Mouse (Mus musculus): ENCODE measurements around the gene Tff1. TPM values are rescaled to one million over a fixed set of nuclear protein-coding genes. Genes with fewer than 3 reads are reported as not detected.

Gene Tff1
- total RNA-seq, 2 experiments from 2014 or later = not detected

DNA sequence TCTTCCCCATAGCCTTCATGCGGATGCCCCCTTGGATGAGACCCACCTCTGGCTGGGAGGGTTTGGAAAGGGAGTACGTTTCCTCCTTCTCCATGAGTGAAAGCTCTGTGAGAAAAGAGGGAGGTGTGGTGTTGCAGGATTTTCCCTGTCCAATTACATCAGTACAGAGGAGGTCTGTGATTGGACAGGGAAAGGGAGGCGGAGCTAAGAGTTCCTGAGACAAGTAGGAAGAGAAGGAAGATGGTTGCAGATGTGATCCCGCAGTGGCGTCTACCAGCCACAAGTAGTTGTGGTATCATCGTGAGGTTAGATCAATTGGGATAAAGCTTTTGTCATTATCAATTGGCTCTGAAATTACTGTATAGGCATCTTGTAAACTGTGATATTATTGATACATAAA, 7.2 kb downstream of the Tff1 start:
- no peak for DNase-seq
- intact Hi-C loops (cut with DNase I) = no loop called here

GRCm38 (mm10) chr17:31153785-31154184, 11.3 kb downstream of the Tff1 start:
- DNase-seq = no peak
- intact Hi-C loops (cut with DNase I) = no loop called here

DNA sequence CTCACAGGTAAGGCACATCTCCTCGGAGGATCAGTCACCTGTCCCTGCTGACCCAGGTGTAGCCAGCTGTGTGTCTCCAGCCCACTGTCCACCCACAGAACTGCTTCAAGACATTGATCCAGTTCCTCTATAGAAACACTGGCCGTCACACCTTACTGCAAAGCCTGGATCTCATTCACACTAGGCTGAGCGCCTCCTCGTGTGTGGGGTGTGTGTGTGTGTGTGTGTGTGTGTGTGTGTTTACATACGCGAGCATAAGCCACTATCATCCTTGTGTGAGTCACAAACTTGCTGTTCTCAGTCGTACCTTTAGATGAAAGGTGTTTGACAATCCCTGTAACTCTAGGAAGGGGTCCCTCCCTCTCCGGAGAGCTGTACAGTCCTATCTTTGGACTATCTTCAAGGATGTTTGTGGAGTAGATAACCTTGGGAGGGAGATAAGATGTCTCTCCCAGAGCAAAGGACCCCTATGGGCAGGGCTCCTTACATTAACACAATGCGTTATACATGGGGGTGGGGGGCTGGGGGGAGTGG, 12.0 kb downstream of the Tff1 start:
- no peak for DNase-seq
- intact Hi-C loops (cut with DNase I) = no loop called here

- intact Hi-C loops (cut with DNase I) = no loop called here
- no peak for DNase-seq
These were observed 12.6 kb downstream of the Tff1 start for GRCm38 (mm10) chr17:31152512-31152911.

DNA sequence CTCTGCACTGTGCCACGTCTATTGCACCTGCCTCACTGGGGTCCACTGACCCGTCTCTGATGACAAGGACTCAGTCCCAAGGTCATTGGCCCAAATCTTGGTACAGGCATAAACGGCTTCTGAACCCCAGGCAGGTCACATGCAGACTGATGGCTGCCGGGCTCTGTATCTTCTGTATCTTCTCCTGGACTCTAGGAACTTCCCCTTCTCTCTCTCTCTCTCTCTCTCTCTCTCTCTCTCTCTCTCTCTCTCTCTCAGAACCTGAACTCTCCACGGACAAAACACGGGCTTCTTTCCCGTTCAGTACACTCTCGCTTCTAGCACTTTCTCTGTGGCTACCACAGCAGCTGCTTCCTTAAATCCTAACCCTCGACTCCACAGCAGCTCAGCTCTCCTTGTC, 19.1 kb downstream of the Tff1 start:
- intact Hi-C loops (cut with DNase I) = no loop called here
- DNase-seq = no peak

DNA sequence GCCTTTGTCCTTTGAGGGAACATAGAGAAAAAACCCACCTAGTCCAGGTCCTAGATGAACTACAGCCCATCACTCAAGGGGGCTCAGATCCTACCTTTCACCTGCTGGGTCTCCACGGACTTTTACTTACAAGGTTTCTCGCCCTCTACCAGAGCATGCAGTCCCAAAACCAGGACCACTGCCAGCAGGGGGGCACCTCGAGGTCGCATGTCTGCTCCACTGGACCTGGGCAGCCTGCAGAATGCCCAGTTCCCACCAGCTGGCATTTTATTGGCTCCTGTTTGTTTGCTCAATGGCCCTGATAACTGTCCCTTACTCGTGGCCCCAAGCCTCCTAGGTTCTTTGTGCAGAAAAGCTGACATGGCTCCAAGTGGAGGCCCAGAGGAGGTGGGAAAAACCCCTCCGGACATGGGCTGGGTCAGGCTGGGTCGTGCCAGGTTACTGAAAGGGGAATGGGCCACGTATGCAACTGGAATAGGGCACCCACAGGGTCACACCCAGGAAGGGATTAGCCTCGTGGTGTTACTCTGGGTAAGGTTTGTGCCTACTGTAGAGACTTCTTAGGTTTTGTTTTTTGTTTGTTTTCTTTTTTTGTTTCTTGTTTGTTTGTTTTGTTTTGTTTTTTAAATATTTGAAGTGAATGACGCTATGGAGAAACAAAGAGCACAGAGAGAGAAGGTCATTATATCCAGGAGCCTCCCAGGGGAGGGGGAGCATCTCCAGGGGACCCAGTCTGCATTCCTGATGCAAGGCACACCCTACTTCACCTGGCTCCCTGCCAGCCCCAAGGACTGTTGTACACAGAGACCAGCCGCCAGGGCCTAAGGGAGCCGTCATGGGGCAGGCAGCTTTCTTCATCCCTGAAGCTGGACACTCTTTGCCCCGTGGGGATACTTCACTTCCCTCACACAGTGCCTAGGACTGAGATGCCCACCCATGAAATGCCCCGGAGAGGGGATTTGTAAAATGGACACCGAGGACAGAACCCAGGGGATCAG, 20.7 kb downstream of the Tff1 start, which contains the start of gene Tff2:
Gene Tff2 (minus strand): TSS at position 243 of the 998 bp plus-strand sequence.
- DNase-seq = no peak
- intact Hi-C loops (cut with DNase I) = no loop called here

DNA sequence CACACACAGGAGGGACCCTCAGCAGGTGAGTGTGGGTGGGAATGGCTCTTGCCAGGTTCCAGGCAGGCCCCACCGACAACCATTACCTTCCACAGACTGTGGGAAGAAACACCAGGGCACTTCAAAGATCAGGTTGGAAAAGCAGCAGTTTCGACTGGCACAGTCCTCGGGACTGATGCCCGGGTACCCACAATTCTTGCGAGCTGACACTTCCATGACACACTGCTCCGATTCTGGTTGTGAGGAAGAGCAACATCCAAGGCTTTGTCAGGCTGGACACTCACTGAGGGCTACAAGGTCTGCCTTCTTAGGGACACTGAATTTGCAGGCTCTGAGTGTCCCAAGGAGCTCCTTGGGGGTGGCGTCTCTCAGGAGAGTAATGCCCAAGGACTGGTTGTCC, 23.0 kb downstream of the Tff1 start:
- no peak for DNase-seq
- intact Hi-C loops (cut with DNase I) = no loop called here

DNA sequence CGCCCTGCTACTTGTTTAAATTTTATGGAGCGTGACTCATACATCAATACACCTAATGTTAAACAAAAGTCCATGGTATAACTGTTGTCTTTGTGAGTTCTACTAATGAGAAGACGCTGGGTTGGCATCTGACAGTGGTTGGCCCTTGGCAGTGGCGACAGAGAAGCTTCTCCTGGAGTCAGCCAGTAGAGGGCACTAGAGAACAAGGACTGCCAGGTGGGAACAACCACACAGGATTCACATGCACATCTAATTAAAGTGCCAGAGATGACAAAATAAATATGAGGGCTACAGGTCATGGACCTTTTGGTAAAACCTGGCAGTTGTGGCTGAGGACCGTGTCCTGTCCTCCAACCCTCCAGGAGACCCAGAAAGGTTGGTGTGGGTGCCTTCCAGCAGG, 26.7 kb downstream of the Tff1 start:
- DNase-seq = peak; percentile 64
- intact Hi-C loops (cut with DNase I) = no loop called here

DNA sequence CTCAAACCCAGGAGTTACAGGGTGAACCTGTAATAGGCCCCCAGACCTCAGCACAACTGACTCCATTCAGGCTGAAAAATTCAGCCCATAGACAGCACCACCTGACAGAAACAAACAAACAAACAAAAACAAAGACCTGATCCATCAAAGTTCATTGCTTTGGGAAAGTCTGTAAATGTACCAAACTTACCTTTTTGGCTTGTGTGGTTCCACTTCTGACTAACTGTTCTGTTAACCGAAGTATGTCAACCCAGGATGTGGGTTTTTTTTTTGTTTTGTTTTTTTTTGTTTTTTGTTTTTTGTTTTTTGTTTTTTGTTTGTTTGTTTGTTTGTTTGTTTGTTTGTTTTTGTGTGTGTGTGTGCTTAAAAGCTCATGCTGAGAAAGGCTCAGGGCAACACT, 28.3 kb downstream of the Tff1 start:
- intact Hi-C loops (cut with DNase I) = no loop called here

GRCm38 (mm10) chr17:31136291-31136690, 28.8 kb downstream of the Tff1 start:
- DNase-seq = no peak
- intact Hi-C loops (cut with DNase I) = no loop called here

More for the DNA sequence above, 28.3 kb downstream of the Tff1 start:
- DNase-seq = no peak

DNA sequence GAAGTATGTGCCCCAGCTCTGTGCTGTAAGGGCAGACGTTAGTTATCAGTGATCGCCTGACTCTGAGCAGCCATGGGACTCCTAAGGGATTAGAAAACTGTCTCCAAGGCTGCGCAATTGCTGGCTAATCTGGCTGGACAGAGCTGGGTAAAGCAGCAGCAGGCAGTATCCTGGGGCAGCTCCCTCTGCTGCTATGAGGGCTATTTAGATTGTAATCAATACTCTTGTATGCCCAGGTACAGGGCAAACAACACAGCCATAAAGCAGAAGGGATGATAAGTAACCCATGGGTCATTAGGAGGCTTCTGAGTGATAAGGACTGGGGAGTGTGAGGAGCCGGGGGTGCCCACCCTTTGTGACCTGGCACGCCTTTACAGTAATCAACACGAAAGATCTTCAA, 30.2 kb downstream of the Tff1 start:
- intact Hi-C loops (cut with DNase I) = no loop called here

GRCm38 (mm10) chr17:31133776-31134175, 31.3 kb downstream of the Tff1 start:
- intact Hi-C loops (cut with DNase I) = no loop called here
- DNase-seq = no peak

More for the DNA sequence above, 30.2 kb downstream of the Tff1 start:
- no peak for DNase-seq

GRCm38 (mm10) chr17:31131269-31131821, 33.7 kb downstream of the Tff1 start:
- DNase-seq = peak; percentile 63
- intact Hi-C loops (cut with DNase I) = no loop called here

- intact Hi-C loops (cut with DNase I) = no loop called here
- no peak for DNase-seq
These were observed 35.6 kb downstream of the Tff1 start, which contains the start of gene Tff3 for GRCm38 (mm10) chr17:31129452-31129851. TSS of gene Tff3 (minus strand) at chr17:31129646.

GRCm38 (mm10) chr17:31128708-31129318, 36.3 kb downstream of the Tff1 start:
- intact Hi-C loops (cut with DNase I) = no loop called here
- no peak for DNase-seq

GRCm38 (mm10) chr17:31125548-31126266, 39.4 kb downstream of the Tff1 start:
- peak; percentile 94 for DNase-seq

GRCm38 (mm10) chr17:31121975-31122374, 43.1 kb downstream of the Tff1 start:
- peak; percentile 83 for DNase-seq
- intact Hi-C loops (cut with DNase I) = no loop called here

More at GRCm38 (mm10) chr17:31125548-31126266, 39.4 kb downstream of the Tff1 start:
- intact Hi-C loops (cut with DNase I) = no loop called here

DNA sequence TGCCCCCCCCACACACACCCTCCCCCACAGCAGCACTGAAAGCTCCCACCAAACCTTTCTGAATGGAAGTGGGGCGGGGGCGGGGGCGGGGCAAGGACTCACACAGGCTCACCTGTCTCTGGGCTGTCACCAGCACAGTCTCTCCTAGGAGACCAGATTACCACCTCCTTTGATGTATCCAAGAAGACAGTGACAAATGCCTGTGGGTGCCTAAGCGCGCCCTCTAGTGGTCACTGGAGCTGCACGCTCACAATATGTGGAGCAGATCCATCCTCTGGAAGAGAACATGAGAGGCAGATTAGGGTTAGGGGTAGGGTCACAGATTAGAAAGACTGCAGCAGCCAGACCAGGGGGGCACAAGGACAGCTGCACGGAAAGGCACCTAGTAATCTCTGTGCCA, 45.6 kb downstream of the Tff1 start:
- intact Hi-C loops (cut with DNase I) = loop anchor here (5.0 kb wide), 1 partner anchor 102 kb away; no protein-coding TSS in a partner anchor
- DNase-seq = peak; percentile 87

- DNase-seq = no peak
- intact Hi-C loops (cut with DNase I) = loop anchor here (5.0 kb wide), 1 partner anchor 101 kb away; no protein-coding TSS in a partner anchor
These were observed 47.1 kb downstream of the Tff1 start for GRCm38 (mm10) chr17:31117946-31118345.

DNA sequence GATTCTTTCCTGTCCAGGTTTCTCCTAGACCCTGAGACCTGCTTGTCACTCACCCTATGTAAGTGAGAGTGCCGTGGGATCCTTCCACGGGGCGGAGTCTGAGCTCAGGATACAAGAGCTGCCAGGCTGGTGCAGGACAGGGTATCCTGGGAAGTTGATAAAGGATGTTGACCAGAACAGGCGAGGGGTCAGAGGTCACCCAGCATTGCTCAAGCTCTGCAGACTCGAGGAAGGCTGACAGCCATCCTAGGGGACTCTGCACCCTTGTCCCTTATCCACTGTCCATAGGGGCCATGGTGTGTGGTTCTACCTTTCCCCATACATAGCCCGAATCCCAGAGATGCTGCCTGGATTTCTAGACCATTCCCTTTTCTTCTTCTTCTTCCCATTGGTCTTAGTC, 49.0 kb downstream of the Tff1 start:
- no peak for DNase-seq
- intact Hi-C loops (cut with DNase I) = loop anchor here (5.0 kb wide), 1 partner anchor 99 kb away; no protein-coding TSS in a partner anchor
